Mouse (Mus musculus) monocyte, adult 5-6 weeks (primary cell): ENCODE results near the gene Krt13. TPM values are rescaled to one million over a fixed set of nuclear protein-coding genes. Genes with fewer than 3 reads are reported as not detected.

Experiments used
- ATAC-seq: fragments of 153-309, 156-312 bp; replicated peaks from 2 replicates; pipeline ENCODE4 v1.8.0; 2017; ENCODE audit warnings: mild to moderate bottlenecking; ENCODE audit not compliant: low TSS enrichment, insufficient number of reproducible peaks, severe bottlenecking, poor library complexity, low FRiP score
- total RNA-seq: library from RNA; stranded (forward); fragments of 200-1000, 200-491, 200-594 nt; gene quantifications from 3 replicates; pipeline ENCODE4 v1.2.3, GENCODE M21; 2017

The Krt13 gene
- total RNA-seq = not detected in 3 replicates

GRCm38 (mm10) chr11:100121466-100121865 is at the start of gene Krt13:
Gene Krt13 (minus strand): TSS chr11:100121566.
- ATAC-seq = no peak

GRCm38 (mm10) chr11:100168765-100169762 is 47.7 kb upstream of the Krt13 start:
- ATAC-seq = no peak

GRCm38 (mm10) chr11:100168071-100168470 is 46.7 kb upstream of the Krt13 start:
- ATAC-seq = no peak

- ATAC-seq = no peak
These were observed 43.0 kb upstream of the Krt13 start for GRCm38 (mm10) chr11:100164392-100164791.

- ATAC-seq = no peak
These were observed 36.6 kb upstream of the Krt13 start for GRCm38 (mm10) chr11:100157908-100158477.

- no peak for ATAC-seq
These were observed 36.0 kb upstream of the Krt13 start for GRCm38 (mm10) chr11:100157331-100157730.

GRCm38 (mm10) chr11:100155497-100156255 is 34.3 kb upstream of the Krt13 start:
- ATAC-seq = no peak

- no peak for ATAC-seq
These were observed 27.4 kb upstream of the Krt13 start, which contains the start of gene Krt19 for GRCm38 (mm10) chr11:100148615-100149330. Gene Krt19 (minus strand): TSS chr11:100148665.

- no peak for ATAC-seq
These were observed 26.4 kb upstream of the Krt13 start for GRCm38 (mm10) chr11:100147566-100148353.

GRCm38 (mm10) chr11:100145858-100146560 is 24.6 kb upstream of the Krt13 start:
- no peak for ATAC-seq

GRCm38 (mm10) chr11:100145104-100145503 is 23.7 kb upstream of the Krt13 start:
- no peak for ATAC-seq

GRCm38 (mm10) chr11:100140966-100141365 is 19.6 kb upstream of the Krt13 start:
- ATAC-seq = no peak

GRCm38 (mm10) chr11:100139391-100139790 is 18.0 kb upstream of the Krt13 start:
- no peak for ATAC-seq

- ATAC-seq = no peak
These were observed 17.4 kb upstream of the Krt13 start for GRCm38 (mm10) chr11:100138809-100139208.

GRCm38 (mm10) chr11:100137693-100138092 is 16.3 kb upstream of the Krt13 start:
- ATAC-seq = no peak

- ATAC-seq = no peak
These were observed 15.2 kb upstream of the Krt13 start for GRCm38 (mm10) chr11:100136559-100136958.

- ATAC-seq = no peak
These were observed 14.4 kb upstream of the Krt13 start, which contains the start of gene Krt15 for GRCm38 (mm10) chr11:100135731-100136130. Gene Krt15 (minus strand): TSS chr11:100135928.
